In genomic region chr13:49374304-49374703, GRCm38 (mm10) we compare ENCODE assay signal across 25 mouse cellular contexts. TPM values are rescaled to one million over a fixed set of nuclear protein-coding genes. Genes with fewer than 3 reads are reported as not detected.
A peak's percentile ranks its signal among the peaks of the same experiment; 100 is the strongest.
DNase-seq lines count a peak whose midpoint lies in the region; ATAC-seq and TF ChIP-seq lines count a peak whose summit lies in the region.
"Had no signal": no experiment of that assay in that cellular context is flagged by ENCODE, and none has a peak within 500 bp of the region (broad histone marks: within the 10 kb centered on the region; RNA-seq: fewer than 3 reads in every experiment).

No protein-coding gene starts in this region.

- no peak for DNase-seq in heart, adult 2 months
- DNase-seq in heart, postnatal 36 days, result no peak
- no peak for DNase-seq in layer of hippocampus, adult 2 months (ENCODE audit: low spot score in 2 of 2)
- no peak for DNase-seq in layer of hippocampus, postnatal 25 days (ENCODE audit: extremely low spot score in 1 of 2, low spot score in 1 of 2)
- DNase-seq in neural tube, embryonic 10.5 days (ENCODE audit: extremely low spot score, low spot score), result no peak
- no peak for DNase-seq in B cell, adult 2 months
- DNase-seq: adrenal gland, postnatal 14 days; cerebellum, adult 2 months; cerebellum, postnatal 10 days; gastrocnemius, postnatal 14 days; heart, postnatal 14 days had no signal

- no peaks in the 10 kb centered on the region for H3K27me3 ChIP-seq in heart, adult 2 months (ENCODE audit: control insufficient read depth, insufficient read depth, low read length)
- no peaks in the 10 kb centered on the region for H3K27me3 ChIP-seq in neural tube, embryonic 12.5 days (replicated peaks)
- H3K27me3 ChIP-seq in myocyte (ENCODE audit: control insufficient read depth, insufficient read depth, insufficient read length), result no peaks in the 10 kb centered on the region
- H3K27me3 ChIP-seq: heart, embryonic 15.5 days; hindbrain, embryonic 15.5 days had no signal

- no peaks in the 10 kb centered on the region for H3K9me3 ChIP-seq in neural tube, embryonic 12.5 days
- H3K9me3 ChIP-seq: embryonic facial prominence, embryonic 10.5 days; forebrain, embryonic 10.5 days; G1E; heart, embryonic 15.5 days; hindbrain, embryonic 10.5 days; hindbrain, embryonic 15.5 days had no signal

- H3K27ac ChIP-seq in heart, adult 2 months, result peak overlapping the region; percentile 0; the same call in 1 of the 2 replicates
- 0 out of 2 replicates have a peak overlapping the region, but pooled peaks have one; percentile 12 for H3K27ac ChIP-seq in layer of hippocampus, adult 2 months
- H3K27ac ChIP-seq in neural tube, embryonic 12.5 days, result no peak overlapping the region
- H3K27ac ChIP-seq: embryonic facial prominence, embryonic 10.5 days; forebrain, embryonic 10.5 days; heart, embryonic 15.5 days; hindbrain, embryonic 10.5 days; hindbrain, embryonic 15.5 days had no signal

- no peak overlapping the region for H3K4me3 ChIP-seq in heart, adult 2 months
- H3K4me3 ChIP-seq in layer of hippocampus, adult 2 months, result no peak overlapping the region
- H3K4me3 ChIP-seq in neural tube, embryonic 12.5 days, result no peak overlapping the region
- H3K4me3 ChIP-seq in myocyte, result no peak overlapping the region
- H3K4me3 ChIP-seq: embryonic facial prominence, embryonic 10.5 days; erythroblast, embryonic 14.5 days; forebrain, embryonic 10.5 days; heart, embryonic 15.5 days; hindbrain, embryonic 10.5 days; hindbrain, embryonic 15.5 days had no signal

- H3ac ChIP-seq in myocyte (ENCODE audit: control insufficient read depth, insufficient read length), result no peak overlapping the region

- H3K79me2 ChIP-seq in heart, adult 2 months (replicated peaks; ENCODE audit: control insufficient read depth, insufficient read depth, low read length), result peaks cover 3% of the 10 kb centered on the region
- H3K79me2 ChIP-seq in myocyte (ENCODE audit: control insufficient read depth, insufficient read depth), result peaks cover 59% of the 10 kb centered on the region

- H3K9ac ChIP-seq in heart, adult 2 months (ENCODE audit: low read depth, low read length), result no peak overlapping the region
- H3K9ac ChIP-seq in neural tube, embryonic 12.5 days, result no peak overlapping the region
- H3K9ac ChIP-seq: heart, embryonic 15.5 days; hindbrain, embryonic 15.5 days had no signal

- TF ChIP-seq EP300 in heart, adult 2 months (IDR thresholded peaks at IDR 0.05; ENCODE audit: insufficient read depth, low read depth, low read length), result no peak

- TF ChIP-seq POLR2A in heart, adult 2 months (IDR thresholded peaks at IDR 0.05; ENCODE audit: insufficient read depth, low read depth, low read length), result no peak
- no peak for TF ChIP-seq POLR2A in myocyte (IDR thresholded peaks at IDR 0.05; ENCODE audit: insufficient read length, low read depth)

- H3K4me1 ChIP-seq in heart, adult 2 months (ENCODE audit: control insufficient read depth, insufficient read depth, low read length), result peaks cover 48% of the 10 kb centered on the region
- peaks cover 8% of the 10 kb centered on the region; the same call in 1 of the 2 replicates for H3K4me1 ChIP-seq in neural tube, embryonic 12.5 days
- H3K4me1 ChIP-seq: hindbrain, embryonic 15.5 days had no signal

- no peak overlapping the region for H3K4me2 ChIP-seq in neural tube, embryonic 12.5 days (replicated peaks)
- H3K4me2 ChIP-seq in myocyte (ENCODE audit: low read depth), result no peak overlapping the region
- H3K4me2 ChIP-seq: heart, embryonic 11.5 days; heart, embryonic 15.5 days; hindbrain, embryonic 15.5 days had no signal

- H3K36me3 ChIP-seq in heart, adult 2 months (ENCODE audit: control insufficient read depth, insufficient read depth, low read length), result peaks cover 19% of the 10 kb centered on the region; the same call in 1 of the 2 replicates
- H3K36me3 ChIP-seq in neural tube, embryonic 12.5 days, result peaks cover 77% of the 10 kb centered on the region
- peaks cover 64% of the 10 kb centered on the region for H3K36me3 ChIP-seq in myocyte (ENCODE audit: control insufficient read depth, insufficient read depth)

- ATAC-seq in neural tube, embryonic 12.5 days (ENCODE audit: low FRiP score, low read depth), result 0 out of 2 replicates have a peak, but pooled peaks have one; percentile 9
- ATAC-seq: activated CD4-positive, CD25-positive, alpha-beta regulatory T cell, adult 4 months; CD4-positive, CD25-positive, alpha-beta regulatory T cell, adult 4 months; forebrain, embryonic 14.5 days; inflammation-experienced regulatory T-cells, adult 6 months had no signal

- WGBS in heart, adult 2 months, result 69% methylated on average over 6 of the region's 6 CpGs
- 50% methylated on average over 6 of the region's 6 CpGs for WGBS in neural tube, embryonic 12.5 days

- intact Hi-C loops in heart, adult 2 months (cut with DNase I), result no loop called here
- intact Hi-C loops in heart, postnatal 36 days (cut with DNase I), result no loop called here

- TF ChIP-seq CTCF in heart, adult 2 months (IDR thresholded peaks at IDR 0.05), result no peak
- no peak for TF ChIP-seq CTCF in layer of hippocampus, adult 2 months (conservative IDR thresholded peaks at IDR 0.05)

TF ChIP-seq in myocyte, 11 proteins besides CTCF, POLR2A, EP300 and RAD21:
- TF ChIP-seq MAX (IDR thresholded peaks at IDR 0.05; ENCODE audit: low read depth) (no peak), SRF (IDR thresholded peaks at IDR 0.05; ENCODE audit: control insufficient read depth, insufficient read length, low read depth) (no peak), POLR2AphosphoS2 (IDR thresholded peaks at IDR 0.05; ENCODE audit: insufficient read length, low read depth) (peak; percentile 21), E2F4 (IDR thresholded peaks at IDR 0.05; ENCODE audit: insufficient read depth) (no peak), USF1 (IDR thresholded peaks at IDR 0.05; ENCODE audit: low read depth) (no peak)

RNA-seq across cellular contexts. Expression of gene Bicd2, which starts 32.9 kb away (rescaled TPM):
- 10 to 100 TPM; 72.4 to 77.6 TPM for total RNA-seq in heart, adult 2 months (2021)
- polyA plus RNA-seq in heart, adult 2 months (2012; rRNA removed), result 44.5 and 64.2 TPM in 2 replicates
- 10 to 100 TPM; 73.4 to 79.7 TPM for total RNA-seq in heart, postnatal 36 days (2021)
- 10 to 100 TPM; 55.2 to 55.3 TPM for total RNA-seq in layer of hippocampus, adult 2 months (2021)
- total RNA-seq in layer of hippocampus, postnatal 25 days (2021), result 10 to 100 TPM; 47.1 to 53.5 TPM
- 44.5 and 49.9 TPM in 2 replicates for polyA plus RNA-seq in neural tube, embryonic 12.5 days (2016; fragmentation: Nextera tagmentation; extraction: Ambion mirVana)
- polyA plus RNA-seq in myocyte (2012; fragmentation: generic; extraction: Trizol), result 94.9 TPM

RNA-seq across cellular contexts. Expression of gene Ippk, which starts 46.7 kb away (rescaled TPM):
- total RNA-seq in heart, adult 2 months (2021), result 1 to 10 TPM; 6.7 to 7.3 TPM
- polyA plus RNA-seq in heart, adult 2 months (2012; rRNA removed), result 4.3 and 6.9 TPM in 2 replicates
- total RNA-seq in heart, postnatal 36 days (2021), result 1 to 10 TPM; 6.5 TPM
- 10 to 100 TPM; 33.1 to 41.0 TPM for total RNA-seq in layer of hippocampus, adult 2 months (2021)
- total RNA-seq in layer of hippocampus, postnatal 25 days (2021), result 10 to 100 TPM; 29.8 to 31.1 TPM
- 16.3 TPM in 2 replicates for polyA plus RNA-seq in neural tube, embryonic 12.5 days (2016; fragmentation: Nextera tagmentation; extraction: Ambion mirVana)
- 4.5 TPM for polyA plus RNA-seq in myocyte (2012; fragmentation: generic; extraction: Trizol)

RNA-seq across cellular contexts. Expression of gene Fgd3, which starts 54.2 kb away (rescaled TPM):
- 1 to 10 TPM in 1 of 2 experiments, under 1 TPM in 1; 0.96 to 1.0 TPM for total RNA-seq in heart, adult 2 months (2021)
- 0.96 and 0.97 TPM in 2 replicates for polyA plus RNA-seq in heart, adult 2 months (2012; rRNA removed)
- 1 to 10 TPM in 1 of 2 experiments, under 1 TPM in 1; 0.64 to 1.2 TPM for total RNA-seq in heart, postnatal 36 days (2021)
- total RNA-seq in layer of hippocampus, adult 2 months (2021), result 1 to 10 TPM; 5.6 to 7.1 TPM
- total RNA-seq in layer of hippocampus, postnatal 25 days (2021), result 1 to 10 TPM; 6.2 to 7.7 TPM
- 2.6 and 2.7 TPM in 2 replicates for polyA plus RNA-seq in neural tube, embryonic 12.5 days (2016; fragmentation: Nextera tagmentation; extraction: Ambion mirVana)
- 15.5 TPM for polyA plus RNA-seq in myocyte (2012; fragmentation: generic; extraction: Trizol)
